Mouse (Mus musculus) lung, adult 2 months (tissue): ENCODE results near the gene Atp6v1g1.

Experiments
- CTCF ChIP-seq: fragments of 200-500 bp; IDR thresholded peaks from 2 replicates; pipeline ENCODE4 v1.5.1; 2011; ENCODE audit warnings: mild to moderate bottlenecking, low read length, control low read depth; ENCODE audit not compliant: insufficient read depth
- POLR2A ChIP-seq: fragments of 200-500 bp; IDR thresholded peaks from 2 replicates; pipeline ENCODE4 v1.6.1; 2011; ENCODE audit warnings: low read depth, mild to moderate bottlenecking, control low read depth, low read length, borderline replicate concordance; ENCODE audit errors: extremely low read depth

DNA sequence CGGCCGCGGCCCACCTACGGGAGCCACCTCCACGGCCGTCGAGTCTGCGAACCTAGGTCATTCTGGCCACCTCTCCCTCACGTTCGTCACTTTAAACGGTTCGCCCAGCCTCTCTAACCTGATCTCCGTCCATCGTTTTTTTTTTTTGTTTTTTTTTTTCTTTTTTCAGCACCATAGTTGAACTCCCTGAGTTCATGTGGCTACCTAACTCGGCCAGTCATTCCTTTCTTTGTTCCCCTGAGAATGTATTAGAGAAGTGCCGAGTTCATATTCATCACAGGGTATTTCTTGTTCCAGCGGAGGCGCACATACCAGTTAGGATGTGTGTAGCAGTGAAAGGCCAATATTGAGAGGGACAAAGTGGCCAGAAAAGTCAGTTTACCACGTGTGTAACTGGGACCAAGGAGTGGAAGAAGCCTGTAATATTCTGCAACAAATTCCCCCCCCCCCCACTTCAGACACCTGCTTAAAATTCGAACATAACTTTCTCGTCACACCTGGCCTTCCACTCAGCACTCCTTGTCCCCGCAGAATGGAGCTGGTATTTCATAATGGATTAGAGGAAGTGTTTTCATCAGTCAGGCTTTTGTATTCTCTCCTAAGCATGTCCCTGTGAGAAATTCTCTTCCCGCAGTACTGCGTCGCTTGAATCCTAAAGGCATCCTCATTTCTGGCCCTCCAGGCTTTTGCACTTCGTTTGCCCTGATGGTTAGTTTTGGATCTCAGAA, 823 bp downstream of the Atp6v1g1 start:
- TF ChIP-seq POLR2A (no peak), CTCF (no peak)
